Mouse (Mus musculus): ENCODE measurements around the gene Ramp1. TPM values are rescaled to one million over a fixed set of nuclear protein-coding genes. Genes with fewer than 3 reads are reported as not detected.

The Ramp1 gene
- polyA plus RNA-seq, 1 experiment from 2014 or later = 2.5 TPM

- H3K4me2 ChIP-seq (ENCODE audit: low read length) = no peak overlapping the region
- no peak overlapping the region for H3K27ac ChIP-seq
- no peaks in the 10 kb centered on the region for H3K27me3 ChIP-seq (ENCODE audit: insufficient read depth, low read length)
- TF ChIP-seq CTCF (IDR thresholded peaks at IDR 0.05; ENCODE audit: low read depth) = no peak
- H3K4me1 ChIP-seq (replicated peaks; ENCODE audit: insufficient read depth, low read length) = no peaks in the 10 kb centered on the region
- DNase-seq (ENCODE audit: low spot score) (no peak), ATAC-seq (replicated peaks; ENCODE audit: low FRiP score, low read depth) (no peak)
- no peaks in the 10 kb centered on the region for H3K36me3 ChIP-seq (ENCODE audit: insufficient read depth, low read length)
- WGBS = 97% methylated on average over 1 of the region's 1 CpGs
- no peak overlapping the region for H3K4me3 ChIP-seq (replicated peaks; ENCODE audit: low read depth, low read length)
- no peak overlapping the region for H3K9ac ChIP-seq (ENCODE audit: low read depth, low read length)
- no peaks in the 10 kb centered on the region for H3K9me3 ChIP-seq (replicated peaks; ENCODE audit: low read length)
Measured at GRCm38 (mm10) chr1:91215264-91215663, 35.6 kb downstream of the Ramp1 start.

GRCm38 (mm10) chr1:91215981-91216380 is 36.4 kb downstream of the Ramp1 start:
- H3K27ac ChIP-seq = no peak overlapping the region
- H3K27me3 ChIP-seq (ENCODE audit: insufficient read depth, low read length) = no peaks in the 10 kb centered on the region
- no peak for ATAC-seq (replicated peaks; ENCODE audit: low FRiP score, low read depth)
- no peaks in the 10 kb centered on the region for H3K4me1 ChIP-seq (replicated peaks; ENCODE audit: insufficient read depth, low read length)
- no peak overlapping the region for H3K9ac ChIP-seq (ENCODE audit: low read depth, low read length)
- DNase-seq (ENCODE audit: low spot score) = no peak
- H3K9me3 ChIP-seq (replicated peaks; ENCODE audit: low read length) = no peaks in the 10 kb centered on the region
- no peak for TF ChIP-seq CTCF (IDR thresholded peaks at IDR 0.05; ENCODE audit: low read depth)
- H3K4me2 ChIP-seq (ENCODE audit: low read length) = no peak overlapping the region
- no peak overlapping the region for H3K4me3 ChIP-seq (replicated peaks; ENCODE audit: low read depth, low read length)
- WGBS = 42% methylated on average over 1 of the region's 1 CpGs
- no peaks in the 10 kb centered on the region for H3K36me3 ChIP-seq (ENCODE audit: insufficient read depth, low read length)

GRCm38 (mm10) chr1:91216504-91217267 is 37.1 kb downstream of the Ramp1 start:
- TF ChIP-seq CTCF (IDR thresholded peaks at IDR 0.05; ENCODE audit: low read depth) = no peak
- no peak overlapping the region for H3K4me2 ChIP-seq (ENCODE audit: low read length)
- WGBS = 37% methylated on average over 10 of the region's 10 CpGs
- H3K27me3 ChIP-seq (ENCODE audit: insufficient read depth, low read length) = no peaks in the 10 kb centered on the region
- no peaks in the 10 kb centered on the region for H3K36me3 ChIP-seq (ENCODE audit: insufficient read depth, low read length)
- no peaks in the 10 kb centered on the region for H3K9me3 ChIP-seq (replicated peaks; ENCODE audit: low read length)
- H3K27ac ChIP-seq = no peak overlapping the region
- ATAC-seq (replicated peaks; ENCODE audit: low FRiP score, low read depth) = no peak
- no peak overlapping the region for H3K9ac ChIP-seq (ENCODE audit: low read depth, low read length)
- peak; percentile 16 for DNase-seq (ENCODE audit: low spot score)
- H3K4me3 ChIP-seq (replicated peaks; ENCODE audit: low read depth, low read length) = no peak overlapping the region
- H3K4me1 ChIP-seq (replicated peaks; ENCODE audit: insufficient read depth, low read length) = no peaks in the 10 kb centered on the region

GRCm38 (mm10) chr1:91219641-91220321 is 40.2 kb downstream of the Ramp1 start:
- Histone ChIP-seq H3K27ac (no peak overlapping the region), H3K36me3 (ENCODE audit: insufficient read depth, low read length) (no peaks in the 10 kb centered on the region), H3K27me3 (ENCODE audit: insufficient read depth, low read length) (no peaks in the 10 kb centered on the region), H3K4me1 (replicated peaks; ENCODE audit: insufficient read depth, low read length) (no peaks in the 10 kb centered on the region), H3K4me2 (ENCODE audit: low read length) (no peak overlapping the region), H3K9ac (ENCODE audit: low read depth, low read length) (no peak overlapping the region), H3K9me3 (replicated peaks; ENCODE audit: low read length) (no peaks in the 10 kb centered on the region), H3K4me3 (replicated peaks; ENCODE audit: low read depth, low read length) (no peak overlapping the region)
- ATAC-seq (replicated peaks; ENCODE audit: low FRiP score, low read depth) (no peak), DNase-seq (ENCODE audit: low spot score) (no peak)
- TF ChIP-seq CTCF (IDR thresholded peaks at IDR 0.05; ENCODE audit: low read depth) = no peak
- 77% methylated on average over 7 of the region's 7 CpGs for WGBS

GRCm38 (mm10) chr1:91220322-91220672 is 40.7 kb downstream of the Ramp1 start:
- Histone ChIP-seq H3K9me3 (replicated peaks; ENCODE audit: low read length) (no peaks in the 10 kb centered on the region), H3K4me3 (replicated peaks; ENCODE audit: low read depth, low read length) (no peak overlapping the region), H3K9ac (ENCODE audit: low read depth, low read length) (no peak overlapping the region), H3K4me1 (replicated peaks; ENCODE audit: insufficient read depth, low read length) (no peaks in the 10 kb centered on the region), H3K36me3 (ENCODE audit: insufficient read depth, low read length) (no peaks in the 10 kb centered on the region), H3K27ac (no peak overlapping the region), H3K27me3 (ENCODE audit: insufficient read depth, low read length) (no peaks in the 10 kb centered on the region), H3K4me2 (ENCODE audit: low read length) (no peak overlapping the region)
- TF ChIP-seq CTCF (IDR thresholded peaks at IDR 0.05; ENCODE audit: low read depth) = no peak
- no peak for ATAC-seq (replicated peaks; ENCODE audit: low FRiP score, low read depth)
- WGBS = 64% methylated on average over 3 of the region's 3 CpGs
- DNase-seq (ENCODE audit: low spot score) = no peak

GRCm38 (mm10) chr1:91226562-91226961 is 46.9 kb downstream of the Ramp1 start:
- Histone ChIP-seq H3K9me3 (replicated peaks; ENCODE audit: low read length) (no peaks in the 10 kb centered on the region), H3K27me3 (ENCODE audit: insufficient read depth, low read length) (no peaks in the 10 kb centered on the region), H3K36me3 (ENCODE audit: insufficient read depth, low read length) (no peaks in the 10 kb centered on the region), H3K4me1 (replicated peaks; ENCODE audit: insufficient read depth, low read length) (no peaks in the 10 kb centered on the region), H3K9ac (ENCODE audit: low read depth, low read length) (no peak overlapping the region), H3K4me2 (ENCODE audit: low read length) (no peak overlapping the region), H3K4me3 (replicated peaks; ENCODE audit: low read depth, low read length) (no peak overlapping the region), H3K27ac (no peak overlapping the region)
- ATAC-seq (replicated peaks; ENCODE audit: low FRiP score, low read depth) = no peak
- WGBS = 82% methylated on average over 4 of the region's 4 CpGs
- no peak for DNase-seq (ENCODE audit: low spot score)
- TF ChIP-seq CTCF (IDR thresholded peaks at IDR 0.05; ENCODE audit: low read depth) = no peak

All from kidney, postnatal 0 days (tissue).